Mouse (Mus musculus): ENCODE measurements around the gene Creb5.

Gene Creb5

DNA sequence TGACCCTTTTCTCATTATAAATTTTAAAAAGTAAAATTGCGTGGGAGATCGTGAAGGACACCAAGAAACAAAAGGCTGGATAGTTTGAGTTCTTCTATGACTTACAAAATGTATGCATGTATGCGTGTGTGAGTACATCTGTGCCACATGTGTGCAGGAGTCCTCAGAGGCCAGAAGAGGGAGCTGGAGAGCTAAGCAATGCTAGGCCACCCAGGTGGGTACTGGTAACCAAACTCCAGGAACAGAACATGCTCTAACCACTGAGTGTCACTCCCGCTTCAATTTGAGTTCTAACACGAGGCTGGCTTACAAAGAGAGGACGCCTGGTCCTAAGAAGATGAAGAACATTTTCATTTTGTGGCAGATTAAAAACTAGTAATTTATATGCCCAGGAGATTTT lies 203.8 kb downstream of the Creb5 start:
- no peak for DNase-seq (ENCODE audit: extremely low read depth, low read depth)

- no peak for DNase-seq (ENCODE audit: extremely low read depth, low read depth)
Measured at GRCm38 (mm10) chr6:53491331-53491730, 204.3 kb downstream of the Creb5 start.

DNA sequence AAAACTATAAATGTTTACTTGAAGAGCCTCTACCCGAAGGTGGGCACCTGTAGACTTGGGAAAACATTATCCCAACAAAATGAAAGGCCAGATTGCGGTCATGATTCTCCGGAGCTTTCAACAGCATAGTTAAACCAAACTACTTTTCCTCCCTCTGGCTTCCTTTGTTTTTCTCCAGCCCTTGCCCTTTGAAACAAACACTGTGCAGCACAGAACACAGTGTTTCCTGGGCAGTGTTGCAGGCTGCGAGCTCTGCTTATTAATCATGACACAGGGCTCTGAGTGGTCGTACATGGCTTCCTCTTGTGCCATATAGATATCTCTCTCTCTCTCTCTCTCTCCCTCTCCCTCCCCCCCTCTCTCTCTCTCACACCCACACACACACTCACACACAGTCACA lies 206.8 kb downstream of the Creb5 start:
- DNase-seq (ENCODE audit: extremely low read depth, low read depth) = no peak

- DNase-seq (ENCODE audit: extremely low read depth, low read depth) = no peak
Measured at GRCm38 (mm10) chr6:53495667-53496066, 208.6 kb downstream of the Creb5 start.

- DNase-seq (ENCODE audit: extremely low read depth, low read depth) = no peak
Measured at GRCm38 (mm10) chr6:53496325-53496753, 209.3 kb downstream of the Creb5 start.

DNA sequence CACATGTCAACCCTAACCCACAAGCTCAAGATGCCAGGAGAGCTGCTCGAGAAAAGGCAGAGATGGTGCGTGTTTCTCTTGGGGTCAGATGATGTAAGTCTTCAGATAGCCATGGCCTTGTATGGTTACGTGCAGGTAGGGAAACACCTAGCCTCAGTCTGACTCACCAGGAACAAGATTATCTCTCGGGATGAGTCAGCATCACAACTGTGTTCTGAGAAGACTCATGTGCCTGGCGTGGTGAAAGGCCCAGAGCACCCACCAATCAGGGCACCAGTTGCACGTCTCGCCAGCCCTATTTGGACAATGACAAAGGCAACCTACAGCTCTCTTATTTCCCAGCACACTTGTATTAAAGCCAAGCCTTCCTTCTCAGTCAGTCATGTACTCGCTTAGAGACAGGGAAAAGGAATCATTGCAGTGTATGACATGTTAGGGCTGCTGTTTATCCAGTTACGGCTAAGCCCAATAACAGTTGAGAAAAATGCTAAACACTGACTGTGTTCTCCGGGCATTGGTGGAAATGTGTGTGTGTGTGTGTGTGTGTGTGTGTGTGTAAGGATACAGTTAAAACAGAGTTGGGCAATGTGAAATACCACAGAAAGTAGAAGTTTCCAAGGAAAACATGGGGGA lies 210.9 kb downstream of the Creb5 start:
- no peak for DNase-seq (ENCODE audit: extremely low read depth, low read depth)

DNA sequence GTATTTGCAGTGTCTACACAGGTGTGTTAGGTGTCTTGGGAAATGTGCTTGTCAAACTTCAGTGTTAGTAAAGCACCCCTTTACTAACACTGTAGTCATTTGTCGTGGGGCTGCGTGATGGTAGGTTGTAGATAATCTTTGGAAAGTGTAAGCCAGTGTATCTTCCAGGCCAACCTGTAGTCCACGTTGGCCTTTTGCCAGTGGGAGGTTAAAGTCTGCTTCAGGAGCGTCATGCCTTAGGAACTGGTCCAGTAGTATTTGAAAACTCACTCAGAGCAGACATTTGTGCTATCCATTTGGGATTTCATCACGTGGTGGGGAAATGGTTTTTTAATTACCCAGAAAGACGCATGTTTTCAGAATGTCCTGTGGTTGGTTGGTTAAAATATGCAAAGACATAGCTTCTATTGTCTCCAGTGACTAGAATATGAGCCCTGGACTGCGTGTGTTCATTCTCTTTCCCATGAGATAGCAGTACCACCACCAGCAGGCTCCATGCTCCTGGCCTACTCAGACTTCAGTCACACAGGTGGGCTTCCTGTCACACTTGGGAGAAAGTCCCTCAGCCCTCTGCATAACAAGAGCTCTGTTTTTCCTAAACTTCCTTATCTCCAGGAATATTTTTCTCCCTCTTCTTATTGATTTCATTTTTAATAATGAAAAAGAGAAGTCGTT lies 212.7 kb downstream of the Creb5 start:
- no peak for DNase-seq (ENCODE audit: extremely low read depth, low read depth)

DNA sequence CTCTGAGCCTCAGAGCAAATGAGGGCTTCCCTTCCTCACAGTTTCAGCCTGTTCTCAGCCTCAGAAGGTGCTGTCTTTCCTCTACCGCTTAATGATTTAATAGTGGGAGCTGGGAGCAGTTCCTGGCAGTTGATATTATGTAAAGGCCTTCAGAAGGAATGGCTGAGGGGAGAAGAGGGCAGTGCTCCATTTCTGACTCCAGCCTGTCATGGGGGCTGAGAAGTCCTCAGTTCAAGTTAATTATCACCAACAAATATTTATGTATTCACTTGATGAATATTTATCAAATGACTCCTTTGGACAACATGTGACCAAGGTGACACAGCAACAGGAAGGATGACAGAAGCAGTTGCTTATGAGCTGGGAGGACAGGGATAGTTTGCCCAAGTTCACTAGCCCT lies 214.2 kb downstream of the Creb5 start:
- DNase-seq (ENCODE audit: extremely low read depth, low read depth) = no peak

GRCm38 (mm10) chr6:53506947-53507564 lies 220.0 kb downstream of the Creb5 start:
- DNase-seq (ENCODE audit: extremely low read depth, low read depth) = no peak

DNA sequence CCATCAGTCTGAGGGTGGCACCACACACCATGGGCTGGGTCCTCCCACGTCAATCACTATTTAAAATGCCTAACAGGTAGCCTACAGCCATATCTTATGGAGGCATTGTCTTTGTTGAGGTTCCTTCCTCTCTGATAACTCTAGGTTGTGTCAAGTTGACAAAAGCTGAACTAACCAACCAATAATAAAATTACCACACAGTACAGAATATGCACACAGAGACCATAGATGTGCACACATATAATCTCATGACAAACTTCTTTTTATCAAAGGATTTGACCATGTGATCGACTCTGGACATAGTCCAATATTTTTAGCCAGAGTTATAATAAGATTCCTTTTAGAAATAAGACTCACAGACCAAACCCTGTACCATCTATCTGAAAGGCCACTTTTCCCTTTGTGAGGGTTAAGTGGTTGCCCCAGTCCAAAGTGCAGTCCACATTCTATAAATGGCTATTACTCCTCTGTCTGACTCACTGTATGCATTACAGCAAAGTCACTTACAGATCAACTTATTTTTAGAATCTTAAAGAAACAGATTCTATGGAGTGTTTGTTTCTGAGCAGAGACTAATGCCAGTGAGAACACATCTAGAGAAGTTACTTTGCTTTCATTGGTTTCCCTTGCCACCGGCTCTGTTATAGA lies 221.9 kb downstream of the Creb5 start:
- no peak for DNase-seq (ENCODE audit: extremely low read depth, low read depth)

DNA sequence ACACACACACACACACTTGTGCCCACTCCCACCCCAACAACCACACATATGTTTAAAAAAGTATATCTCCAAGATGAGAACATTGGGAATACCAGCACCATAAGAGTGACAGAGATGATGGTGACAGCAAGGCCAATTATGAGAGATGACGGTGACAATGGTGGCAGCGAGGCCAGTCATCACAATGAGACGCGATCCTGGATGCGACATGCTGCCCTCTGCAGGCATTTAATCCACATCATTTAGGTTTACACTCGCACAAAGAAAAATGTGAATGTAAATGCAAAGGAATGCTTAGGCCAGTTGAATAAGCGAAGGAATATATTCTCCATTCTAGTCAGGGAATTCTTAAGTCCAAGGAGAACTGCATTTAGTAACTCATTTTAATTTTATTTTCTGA lies 222.9 kb downstream of the Creb5 start:
- DNase-seq (ENCODE audit: extremely low read depth, low read depth) = no peak

GRCm38 (mm10) chr6:53512226-53512625 lies 225.2 kb downstream of the Creb5 start:
- no peak for DNase-seq (ENCODE audit: extremely low read depth, low read depth)

DNA sequence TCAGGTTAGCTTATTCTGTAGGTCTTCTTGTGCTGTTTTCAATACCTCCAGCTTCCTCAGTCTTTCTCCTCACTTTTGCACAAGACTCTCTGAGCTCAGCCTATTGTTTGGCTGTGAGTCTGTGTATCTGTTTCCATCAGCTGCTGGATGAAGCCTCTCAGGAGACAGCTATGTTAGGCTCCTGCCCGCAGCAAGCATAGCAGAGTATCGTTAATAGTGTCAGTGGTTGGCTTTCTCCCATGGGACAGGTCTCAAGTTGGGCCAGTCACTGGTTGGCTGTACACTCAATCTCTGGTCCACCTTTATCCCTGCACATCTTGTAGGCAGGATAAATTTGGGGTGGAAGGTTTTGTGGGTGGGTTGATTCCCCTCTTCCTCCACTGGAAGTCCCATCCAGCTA lies 226.3 kb downstream of the Creb5 start:
- DNase-seq (ENCODE audit: extremely low read depth, low read depth) = no peak

- DNase-seq (ENCODE audit: extremely low read depth, low read depth) = no peak
Measured at GRCm38 (mm10) chr6:53514862-53515261, 227.8 kb downstream of the Creb5 start.

DNA sequence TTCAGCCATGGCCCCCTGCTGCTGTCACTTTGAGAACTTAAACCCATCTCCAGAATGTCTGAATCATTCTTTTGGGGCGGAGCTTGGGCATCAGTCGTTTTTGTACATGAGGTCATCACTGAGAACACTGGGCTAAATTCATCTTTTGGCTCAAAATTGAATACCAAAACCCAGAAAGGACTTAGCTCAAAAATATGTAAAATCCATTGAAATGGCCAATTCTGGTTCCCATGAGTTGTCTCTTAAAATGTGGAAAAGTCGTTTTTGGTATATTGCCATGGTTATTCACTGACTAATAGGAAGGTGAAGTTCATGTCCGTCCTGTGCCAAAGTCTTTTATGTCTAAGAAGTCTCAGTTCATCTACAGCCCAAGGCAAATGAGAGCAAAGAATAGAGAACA lies 228.5 kb downstream of the Creb5 start:
- no peak for DNase-seq (ENCODE audit: extremely low read depth, low read depth)

GRCm38 (mm10) chr6:53517371-53517945 lies 230.4 kb downstream of the Creb5 start:
- no peak for DNase-seq (ENCODE audit: extremely low read depth, low read depth)

GRCm38 (mm10) chr6:53523743-53524497 lies 236.8 kb downstream of the Creb5 start:
- DNase-seq (ENCODE audit: extremely low read depth, low read depth) = no peak

GRCm38 (mm10) chr6:53526460-53526859 lies 239.4 kb downstream of the Creb5 start:
- no peak for DNase-seq (ENCODE audit: extremely low read depth, low read depth)

GRCm38 (mm10) chr6:53530742-53531141 lies 243.7 kb downstream of the Creb5 start:
- DNase-seq (ENCODE audit: extremely low read depth, low read depth) = no peak

GRCm38 (mm10) chr6:53531461-53531860 lies 244.4 kb downstream of the Creb5 start:
- no peak for DNase-seq (ENCODE audit: extremely low read depth, low read depth)

DNA sequence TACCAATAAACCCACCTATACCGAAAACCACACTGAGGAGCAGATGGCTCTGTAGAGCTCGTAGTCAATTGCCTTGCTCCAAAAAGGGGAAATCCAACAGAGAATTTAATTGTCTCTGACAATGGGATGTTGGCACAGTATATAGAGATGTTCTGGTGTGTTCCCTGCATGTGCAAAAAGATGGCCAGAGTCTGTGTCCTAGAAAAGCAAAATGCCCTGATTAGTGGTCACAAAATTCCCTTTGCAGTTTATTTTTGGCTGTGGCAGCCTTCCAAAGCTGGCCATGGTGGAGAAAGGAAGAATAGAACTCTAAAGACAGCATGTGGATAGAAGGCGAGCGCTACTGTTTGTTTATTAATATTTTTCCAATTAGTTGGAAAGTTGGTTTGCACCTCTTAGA lies 250.5 kb downstream of the Creb5 start:
- no peak for DNase-seq (ENCODE audit: extremely low read depth, low read depth)
